Mouse (Mus musculus) lung, postnatal 0 days (tissue): ENCODE data around the gene Uvrag. TPM values are rescaled to one million over a fixed set of nuclear protein-coding genes. Genes with fewer than 3 reads are reported as not detected.

Experiments used
- ATAC-seq: fragments of 200-750 bp; cut with Nextera tagmentation; 2 replicates; pipeline ENCODE4 v1.8.0; 2017; ENCODE audit warnings: moderate library complexity
- DNase-seq: peaks from one replicate; pipeline ENCODE4 v3.0.0-alpha.2; 2016; ENCODE audit warnings: low spot score
- H3K27ac ChIP-seq: fragments of 300-500 bp; sonication (generic); 2 replicates; pipeline ENCODE4 v1.5.1; 2014; ENCODE audit warnings: antibody characterized with exemption, mild to moderate bottlenecking, low read length, mixed read lengths
- H3K27me3 ChIP-seq: fragments of 300-500 bp; sonication (generic); replicated peaks from 2 replicates; pipeline ENCODE4 v1.6.1; 2014; ENCODE audit warnings: low read length, mixed read lengths; ENCODE audit not compliant: insufficient read depth
- H3K36me3 ChIP-seq: fragments of 300-500 bp; sonication (generic); 2 replicates; pipeline ENCODE4 v1.6.1; 2014; ENCODE audit warnings: low read length, mixed read lengths; ENCODE audit not compliant: insufficient read depth
- H3K4me1 ChIP-seq: fragments of 300-500 bp; sonication (generic); 2 replicates; pipeline ENCODE4 v1.6.1; 2014; ENCODE audit warnings: antibody characterized with exemption, low read depth, low read length, mixed read lengths; ENCODE audit not compliant: insufficient read depth
- H3K4me2 ChIP-seq: fragments of 300-500 bp; sonication (generic); replicated peaks from 2 replicates; pipeline ENCODE4 v1.6.1; 2014; ENCODE audit warnings: low read depth, mild to moderate bottlenecking, low read length, moderate library complexity, mixed read lengths
- H3K4me3 ChIP-seq: fragments of 300-500 bp; sonication (generic); 2 replicates; pipeline ENCODE4 v1.5.1; 2014; ENCODE audit warnings: low read depth, low read length
- H3K9ac ChIP-seq: fragments of 300-500 bp; sonication (generic); replicated peaks from 2 replicates; pipeline ENCODE4 v1.6.1; 2014; ENCODE audit warnings: low read depth, mild to moderate bottlenecking
- H3K9me3 ChIP-seq: fragments of 300-500 bp; sonication (generic); 2 replicates; pipeline ENCODE4 v1.6.1; 2016; ENCODE audit warnings: low read length, mixed read lengths
- CTCF ChIP-seq: IDR thresholded peaks from 2 replicates; pipeline ENCODE4 v1.5.1; 2016; ENCODE audit warnings: antibody characterized with exemption, mild to moderate bottlenecking
- EP300 ChIP-seq: IDR thresholded peaks from 2 replicates; pipeline ENCODE4 v1.6.1; 2016; ENCODE audit warnings: antibody characterized with exemption, mild to moderate bottlenecking, control low read depth
- WGBS: fragments of 180-500 bp; shearing (Covaris S2); extraction: QIAGEN DNeasy Blood & Tissue Kit; methylation state at CpG from one replicate; pipeline ENCODE4 v1.1.7; 2014; 5-methylcytosine and 5-hydroxymethylcytosine counted together
- polyA plus RNA-seq: library from polyadenylated mRNA; unstranded; fragments of >200 nt; fragmentation: Nextera tagmentation; extraction: Ambion mirVana; gene quantifications from 2 replicates; pipeline ENCODE4 v1.2.1, GENCODE M21; 2015

Gene Uvrag
- polyA plus RNA-seq, 1 experiment from 2014 or later: 23.4 TPM

- Histone ChIP-seq H3K27ac (no peak overlapping the region), H3K36me3 (no peaks in the 10 kb centered on the region), H3K4me2 (no peak overlapping the region), H3K27me3 (no peaks in the 10 kb centered on the region), H3K9ac (no peak overlapping the region), H3K4me3 (no peak overlapping the region), H3K4me1 (no peaks in the 10 kb centered on the region), H3K9me3 (no peaks in the 10 kb centered on the region)
- peak; percentile 62 for DNase-seq
- TF ChIP-seq EP300 (peak; percentile 44), CTCF (no peak)
- WGBS: 40% methylated on average over 7 of the region's 7 CpGs
- ATAC-seq: peak; percentile 65
Measured at GRCm38 (mm10) chr7:98928336-98929025, 212.5 kb downstream of the Uvrag start.

- H3K9me3 ChIP-seq: no peaks in the 10 kb centered on the region
- H3K4me3 ChIP-seq: no peak overlapping the region
- H3K36me3 ChIP-seq: no peaks in the 10 kb centered on the region
- H3K4me2 ChIP-seq: no peak overlapping the region
- no peaks in the 10 kb centered on the region for H3K4me1 ChIP-seq
- no peak for TF ChIP-seq EP300
- no peak for TF ChIP-seq CTCF
- H3K9ac ChIP-seq: no peak overlapping the region
- DNase-seq (no peak), ATAC-seq (no peak)
- whole genome bisulfite sequencing: 67% methylated on average over 10 of the region's 10 CpGs
- H3K27me3 ChIP-seq: no peaks in the 10 kb centered on the region
- no peak overlapping the region for H3K27ac ChIP-seq
Measured at GRCm38 (mm10) chr7:98926906-98927528, 213.9 kb downstream of the Uvrag start.

- peak; percentile 68 for DNase-seq
- 44% methylated on average over 18 of the region's 18 CpGs for WGBS
- no peak overlapping the region for H3K9ac ChIP-seq
Measured at GRCm38 (mm10) chr7:98924380-98924869, 216.5 kb downstream of the Uvrag start.

GRCm38 (mm10) chr7:98922984-98923383 is 218.0 kb downstream of the Uvrag start:
- no peaks in the 10 kb centered on the region for H3K36me3 ChIP-seq
- no peak for DNase-seq
- no peak overlapping the region for H3K4me3 ChIP-seq
- TF ChIP-seq EP300 (no peak), CTCF (no peak)
- H3K27ac ChIP-seq: no peak overlapping the region
- no peaks in the 10 kb centered on the region for H3K27me3 ChIP-seq
- H3K9me3 ChIP-seq: no peaks in the 10 kb centered on the region
- H3K4me2 ChIP-seq: no peak overlapping the region
- no peak overlapping the region for H3K9ac ChIP-seq
- WGBS: 70% methylated on average over 5 of the region's 5 CpGs
- H3K4me1 ChIP-seq: 0 out of 2 replicates have a peak, but pooled peaks cover under 1% of the 10 kb centered on the region
- no peak for ATAC-seq

More at GRCm38 (mm10) chr7:98924380-98924869, 216.5 kb downstream of the Uvrag start:
- H3K4me1 ChIP-seq: no peaks in the 10 kb centered on the region
- no peaks in the 10 kb centered on the region for H3K36me3 ChIP-seq
- no peaks in the 10 kb centered on the region for H3K27me3 ChIP-seq
- peak; percentile 85 for ATAC-seq
- no peak overlapping the region for H3K27ac ChIP-seq
- TF ChIP-seq EP300 (no peak; the same call in 1 of the 2 replicates), CTCF (no peak)
- no peaks in the 10 kb centered on the region for H3K9me3 ChIP-seq
- H3K4me3 ChIP-seq: no peak overlapping the region
- no peak overlapping the region for H3K4me2 ChIP-seq

- ATAC-seq (peak; percentile 28; the same call in 1 of the 2 replicates), DNase-seq (peak; percentile 36)
- no peak overlapping the region for H3K27ac ChIP-seq
- no peaks in the 10 kb centered on the region for H3K27me3 ChIP-seq
- H3K4me3 ChIP-seq: no peak overlapping the region
- H3K9me3 ChIP-seq: no peaks in the 10 kb centered on the region
- no peaks in the 10 kb centered on the region for H3K36me3 ChIP-seq
- 57% methylated on average over 5 of the region's 5 CpGs for WGBS
- TF ChIP-seq EP300 (no peak), CTCF (no peak)
- no peak overlapping the region for H3K9ac ChIP-seq
- no peak overlapping the region for H3K4me2 ChIP-seq
- H3K4me1 ChIP-seq: peaks cover 8% of the 10 kb centered on the region; the same call in 1 of the 2 replicates
Measured at GRCm38 (mm10) chr7:98917407-98917806, 223.5 kb downstream of the Uvrag start.

- DNase-seq (no peak), ATAC-seq (no peak)
- Histone ChIP-seq H3K9ac (no peak overlapping the region), H3K4me3 (no peak overlapping the region), H3K27ac (no peak overlapping the region), H3K27me3 (no peaks in the 10 kb centered on the region), H3K9me3 (no peaks in the 10 kb centered on the region), H3K36me3 (no peaks in the 10 kb centered on the region), H3K4me1 (peaks cover 8% of the 10 kb centered on the region; the same call in 1 of the 2 replicates), H3K4me2 (no peak overlapping the region)
- 87% methylated on average over 6 of the region's 6 CpGs for WGBS
- TF ChIP-seq EP300 (no peak), CTCF (no peak)
Measured at GRCm38 (mm10) chr7:98916581-98916980, 224.4 kb downstream of the Uvrag start.
